Mouse (Mus musculus) brain, embryonic 14.5 days (tissue): ENCODE measurements around the gene Muc5ac.

ENCODE experiments used
- CTCF ChIP-seq: fragments of 200-500 bp; IDR thresholded peaks from 2 replicates; pipeline ENCODE4 v1.5.1; 2012; ENCODE audit warnings: inconsistent platforms, mild to moderate bottlenecking, moderate library complexity, borderline replicate concordance; ENCODE audit not compliant: insufficient read depth, insufficient read length; ENCODE audit errors: extremely low read depth
- POLR2A ChIP-seq: fragments of 200-500 bp; IDR thresholded peaks from 2 replicates; pipeline ENCODE4 v1.6.1; 2012; ENCODE audit warnings: mild to moderate bottlenecking, inconsistent platforms, borderline replicate concordance; ENCODE audit not compliant: poor library complexity, insufficient read depth, insufficient read length, severe bottlenecking; ENCODE audit errors: extremely low read depth

GRCm38 (mm10) chr7:141772058-141772557 is 16.7 kb upstream of the Muc5ac start:
- no peak for TF ChIP-seq POLR2A
- no peak for TF ChIP-seq CTCF
